Mouse (Mus musculus): ENCODE results near the gene Psmc3.
"Not testable (repeated sequence)": the region's sequence is repeated elsewhere in the genome, so short reads cannot be mapped to it uniquely, and the experiment has no call there.

Gene Psmc3

GRCm38 (mm10) chr2:91053934-91054382, at the start of gene Psmc3:
Psmc3 (plus strand) TSS chr2:91054009.
- DNase-seq (ENCODE audit: low read depth, low spot score), result peak; percentile 90

GRCm38 (mm10) chr2:91008536-91008935, 45.3 kb upstream of the Psmc3 start:
- no peak for DNase-seq (ENCODE audit: low read depth, low spot score)

- no peak for DNase-seq (ENCODE audit: low read depth, low spot score)
Measured at GRCm38 (mm10) chr2:91013881-91014280, 39.9 kb upstream of the Psmc3 start.

- no peak for DNase-seq (ENCODE audit: low read depth, low spot score)
Measured at GRCm38 (mm10) chr2:91015386-91015785, 38.4 kb upstream of the Psmc3 start.

- no peak for DNase-seq (ENCODE audit: low read depth, low spot score)
Measured at GRCm38 (mm10) chr2:91018061-91018788, 35.6 kb upstream of the Psmc3 start.

GRCm38 (mm10) chr2:91019911-91020310, 33.9 kb upstream of the Psmc3 start:
- no peak for DNase-seq (ENCODE audit: low read depth, low spot score)

GRCm38 (mm10) chr2:91022266-91022665, 31.5 kb upstream of the Psmc3 start:
- DNase-seq (ENCODE audit: low read depth, low spot score), result not testable (repeated sequence)

GRCm38 (mm10) chr2:91023131-91023530, 30.7 kb upstream of the Psmc3 start:
- DNase-seq (ENCODE audit: low read depth, low spot score), result no peak

- no peak for DNase-seq (ENCODE audit: low read depth, low spot score)
Measured at GRCm38 (mm10) chr2:91023956-91024355, 29.9 kb upstream of the Psmc3 start.

GRCm38 (mm10) chr2:91025081-91025516, 28.7 kb upstream of the Psmc3 start:
- DNase-seq (ENCODE audit: low read depth, low spot score), result no peak

GRCm38 (mm10) chr2:91026491-91026890, 27.3 kb upstream of the Psmc3 start:
- DNase-seq (ENCODE audit: low read depth, low spot score), result no peak

GRCm38 (mm10) chr2:91027391-91028214, 26.2 kb upstream of the Psmc3 start:
- DNase-seq (ENCODE audit: low read depth, low spot score), result no peak

- no peak for DNase-seq (ENCODE audit: low read depth, low spot score)
Measured at GRCm38 (mm10) chr2:91031216-91031615, 22.6 kb upstream of the Psmc3 start.

GRCm38 (mm10) chr2:91033000-91033399, 20.8 kb upstream of the Psmc3 start:
- DNase-seq (ENCODE audit: low read depth, low spot score), result no peak

- peak; percentile 30 for DNase-seq (ENCODE audit: low read depth, low spot score)
Measured at GRCm38 (mm10) chr2:91035385-91035784, 18.4 kb upstream of the Psmc3 start, which contains the start of gene Rapsn. Rapsn (plus strand) TSS chr2:91035620.

- no peak for DNase-seq (ENCODE audit: low read depth, low spot score)
Measured at GRCm38 (mm10) chr2:91041786-91042185, 12.0 kb upstream of the Psmc3 start.

- DNase-seq (ENCODE audit: low read depth, low spot score), result no peak
Measured at GRCm38 (mm10) chr2:91042651-91043398, 11.0 kb upstream of the Psmc3 start.

GRCm38 (mm10) chr2:91044727-91045126, 9.1 kb upstream of the Psmc3 start:
- no peak for DNase-seq (ENCODE audit: low read depth, low spot score)

GRCm38 (mm10) chr2:91045805-91046204, 8.0 kb upstream of the Psmc3 start:
- DNase-seq (ENCODE audit: low read depth, low spot score), result not testable (repeated sequence)

- DNase-seq (ENCODE audit: low read depth, low spot score), result no peak
Measured at GRCm38 (mm10) chr2:91047359-91047758, 6.5 kb upstream of the Psmc3 start.

GRCm38 (mm10) chr2:91051917-91052316, 1.9 kb upstream of the Psmc3 start:
- DNase-seq (ENCODE audit: low read depth, low spot score), result no peak

- DNase-seq (ENCODE audit: low read depth, low spot score), result no peak
Measured at GRCm38 (mm10) chr2:91052752-91053151, 1.1 kb upstream of the Psmc3 start.
